Mouse (Mus musculus) right cerebral cortex, postnatal 36 days (tissue): ENCODE results near the gene Gm13103.
"Not testable (repeated sequence)": the region's sequence is repeated elsewhere in the genome, so short reads cannot be mapped to it uniquely, and the experiment has no call there.

Source experiments
- DNase-seq, 2 experiments: peaks; one replicate each; pipeline ENCODE4 v3.0.0; 2022; ENCODE audit warnings: low spot score in 2 of 2, mixed read lengths in 1 of 2

Gene Gm13103

GRCm38 (mm10) chr4:143846197-143846596 is at the start of gene Gm13103:
Gene Gm13103 (plus strand): TSS chr4:143846497.
- not testable (repeated sequence) for DNase-seq

- DNase-seq, result no peak
These were observed 30.3 kb upstream of the Gm13103 start, which contains the start of gene Gm13084 for GRCm38 (mm10) chr4:143815993-143816392. Gene Gm13084 (minus strand): TSS chr4:143816093.

DNA sequence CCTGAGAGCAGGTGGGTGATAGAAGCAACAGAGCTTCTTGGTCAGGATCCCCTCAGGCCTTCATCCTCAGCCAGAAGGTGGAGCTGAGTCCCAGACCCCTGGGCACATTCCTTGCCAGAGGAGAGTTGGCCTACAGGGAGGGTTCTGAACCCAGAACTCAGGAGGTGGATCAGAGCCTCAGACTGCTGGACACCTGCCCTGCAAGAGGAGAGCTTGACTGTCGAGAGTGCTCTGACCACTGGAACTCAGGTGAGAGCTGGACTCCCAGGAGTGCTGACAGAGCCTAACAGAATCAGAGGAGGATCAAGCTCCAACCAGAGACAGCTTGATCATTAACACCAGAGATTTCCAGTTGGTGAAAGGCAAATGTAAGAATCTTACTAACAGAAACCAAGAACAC is 36.1 kb downstream of the Gm13103 start:
- DNase-seq, result not testable (repeated sequence)

- DNase-seq, result not testable (repeated sequence)
These were observed 48.1 kb downstream of the Gm13103 start for GRCm38 (mm10) chr4:143894406-143894805.

DNA sequence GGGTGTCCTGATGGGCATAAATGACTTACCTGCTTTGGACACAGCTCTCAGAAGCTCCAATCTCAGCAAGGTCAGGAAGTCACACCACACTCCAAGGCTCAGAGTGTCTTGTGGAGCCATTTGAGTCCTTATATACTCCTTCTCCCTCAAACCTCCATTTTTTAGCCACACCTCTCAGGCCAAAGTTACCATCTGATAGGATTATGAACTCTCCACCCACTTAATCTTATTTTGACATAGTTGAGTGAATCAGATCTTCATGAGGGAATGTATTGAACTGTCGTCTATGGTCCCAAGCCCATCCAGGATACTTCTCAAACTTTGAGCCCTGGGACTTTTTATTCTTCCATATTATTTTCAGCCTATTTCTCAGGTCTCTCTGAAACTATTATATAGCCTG is 54.0 kb downstream of the Gm13103 start, which contains the start of gene Pramef6:
Gene Pramef6 (minus strand): TSS at position 101 of the 400 bp plus-strand sequence.
- DNase-seq, result not testable (repeated sequence)
